ENCODE assay signal across 16 mouse cellular contexts in the genomic region with DNA sequence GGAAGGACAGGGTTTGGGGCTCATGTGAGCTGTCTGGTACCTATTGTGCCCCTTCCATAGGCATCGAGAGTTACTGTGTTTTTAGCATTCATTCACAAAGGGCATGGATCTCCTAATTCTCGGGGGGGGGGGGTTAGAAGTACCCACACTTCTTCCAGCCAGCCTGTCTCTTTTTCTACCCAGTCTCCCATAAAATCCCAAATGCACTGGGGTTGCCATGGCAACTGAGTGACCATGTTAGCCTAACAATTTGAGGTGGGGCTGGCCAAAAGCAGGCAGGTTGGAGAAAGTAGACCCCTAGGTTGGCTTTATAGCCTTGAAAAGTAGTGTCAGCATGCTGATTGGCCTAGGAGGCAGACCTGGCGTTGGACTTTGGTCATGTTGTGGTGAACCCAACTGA. TPM values are rescaled to one million over a fixed set of nuclear protein-coding genes. Genes with fewer than 3 reads are reported as not detected.
A peak's percentile ranks its signal among the peaks of the same experiment; 100 is the strongest.
DNase-seq lines count a peak whose midpoint lies in the region; ATAC-seq and TF ChIP-seq lines count a peak whose summit lies in the region.
"Had no signal": no experiment of that assay in that cellular context is flagged by ENCODE, and none has a peak within 500 bp of the region (broad histone marks: within the 10 kb centered on the region; RNA-seq: fewer than 3 reads in every experiment).

No protein-coding gene starts in this region.

- peak overlapping the region; percentile 72 for H3K27ac ChIP-seq in forebrain, embryonic 10.5 days
- H3K27ac ChIP-seq in forebrain, postnatal 0 days (ENCODE audit: low read depth, low read length), result no peak overlapping the region
- H3K27ac ChIP-seq in midbrain, embryonic 16.5 days (ENCODE audit: low read length), result peak overlapping the region; percentile 15
- H3K27ac ChIP-seq in midbrain, embryonic 14.5 days (replicated peaks; ENCODE audit: low read depth, low read length), result no peak overlapping the region
- peak overlapping the region; percentile 71 for H3K27ac ChIP-seq in limb, embryonic 10.5 days
- H3K27ac ChIP-seq: layer of hippocampus, adult 2 months; liver, embryonic 15.5 days; midbrain, embryonic 12.5 days had no signal

- no peak for ATAC-seq in forebrain, postnatal 0 days
- no peak for ATAC-seq in midbrain, embryonic 16.5 days
- no peak for ATAC-seq in midbrain, embryonic 14.5 days (ENCODE audit: low FRiP score, low TSS enrichment)

- no peak overlapping the region for H3K9ac ChIP-seq in forebrain, postnatal 0 days
- peak overlapping the region; percentile 20; the same call in 1 of the 2 replicates for H3K9ac ChIP-seq in midbrain, embryonic 16.5 days (ENCODE audit: low read depth, low read length)
- H3K9ac ChIP-seq in midbrain, embryonic 14.5 days (replicated peaks; ENCODE audit: low read length), result no peak overlapping the region
- H3K9ac ChIP-seq: liver, embryonic 15.5 days; midbrain, embryonic 12.5 days had no signal

- intact Hi-C loops in heart, postnatal 36 days (cut with DNase I), result no loop called here

- TF ChIP-seq CTCF in forebrain, postnatal 0 days (IDR thresholded peaks at IDR 0.05; ENCODE audit: low read depth), result no peak

- no peaks in the 10 kb centered on the region for H3K36me3 ChIP-seq in forebrain, embryonic 10.5 days (replicated peaks)
- H3K36me3 ChIP-seq in forebrain, postnatal 0 days (ENCODE audit: insufficient read depth), result no peaks in the 10 kb centered on the region
- no peaks in the 10 kb centered on the region for H3K36me3 ChIP-seq in midbrain, embryonic 16.5 days (ENCODE audit: control insufficient read depth, insufficient read depth, low read length)
- no peaks in the 10 kb centered on the region for H3K36me3 ChIP-seq in midbrain, embryonic 14.5 days (ENCODE audit: control insufficient read depth, insufficient read depth, low read length)
- H3K36me3 ChIP-seq in limb, embryonic 10.5 days, result no peaks in the 10 kb centered on the region
- H3K36me3 ChIP-seq: liver, embryonic 15.5 days; midbrain, embryonic 12.5 days had no signal

- peaks cover 48% of the 10 kb centered on the region for H3K4me1 ChIP-seq in forebrain, embryonic 10.5 days
- 0 out of 2 replicates have a peak, but pooled peaks cover 6% of the 10 kb centered on the region for H3K4me1 ChIP-seq in forebrain, postnatal 0 days (ENCODE audit: insufficient read depth)
- peaks cover 11% of the 10 kb centered on the region; the same call in 1 of the 2 replicates for H3K4me1 ChIP-seq in midbrain, embryonic 16.5 days (ENCODE audit: control insufficient read depth, insufficient read depth, low read length)
- peaks cover 8% of the 10 kb centered on the region; the same call in 1 of the 2 replicates for H3K4me1 ChIP-seq in midbrain, embryonic 14.5 days (ENCODE audit: control insufficient read depth, insufficient read depth, low read length)
- peaks cover 31% of the 10 kb centered on the region for H3K4me1 ChIP-seq in limb, embryonic 10.5 days
- H3K4me1 ChIP-seq: liver, embryonic 15.5 days had no signal

- no peaks in the 10 kb centered on the region for H3K9me3 ChIP-seq in forebrain, embryonic 10.5 days
- no peaks in the 10 kb centered on the region for H3K9me3 ChIP-seq in forebrain, postnatal 0 days (ENCODE audit: low read length)
- H3K9me3 ChIP-seq in midbrain, embryonic 16.5 days (replicated peaks; ENCODE audit: control insufficient read depth, low read length, poor library complexity, severe bottlenecking), result no peaks in the 10 kb centered on the region
- H3K9me3 ChIP-seq in midbrain, embryonic 14.5 days (ENCODE audit: control insufficient read depth, low read length), result no peaks in the 10 kb centered on the region
- no peaks in the 10 kb centered on the region for H3K9me3 ChIP-seq in limb, embryonic 10.5 days (replicated peaks)
- H3K9me3 ChIP-seq: liver, embryonic 15.5 days; midbrain, embryonic 12.5 days had no signal

- H3K4me3 ChIP-seq in forebrain, embryonic 10.5 days, result no peak overlapping the region
- H3K4me3 ChIP-seq in forebrain, postnatal 0 days (ENCODE audit: low read depth, low read length), result no peak overlapping the region
- H3K4me3 ChIP-seq in midbrain, embryonic 16.5 days (ENCODE audit: low read depth, low read length), result no peak overlapping the region
- H3K4me3 ChIP-seq in midbrain, embryonic 14.5 days (replicated peaks; ENCODE audit: low read depth, low read length), result no peak overlapping the region
- H3K4me3 ChIP-seq in limb, embryonic 10.5 days, result no peak overlapping the region
- H3K4me3 ChIP-seq: layer of hippocampus, adult 2 months; liver, embryonic 15.5 days; midbrain, embryonic 12.5 days had no signal

- no peak for DNase-seq in forebrain, embryonic 10.5 days (ENCODE audit: extremely low spot score, low spot score)
- no peak for DNase-seq in forebrain, postnatal 0 days
- no peak for DNase-seq in midbrain, embryonic 14.5 days
- DNase-seq in limb, embryonic 10.5 days (ENCODE audit: low spot score), result no peak
- DNase-seq in yolk sac, embryonic 10.5 days (ENCODE audit: low spot score), result peak; percentile 37
- DNase-seq in heart, postnatal 36 days, result no peak
- DNase-seq in frontal cortex, adult 2 months (ENCODE audit: extremely low spot score in 1 of 2, low spot score in 1 of 2), result no peak
- DNase-seq: cerebellum, adult 8-10 months; embryo, embryonic 11 days; gastrocnemius, postnatal 10 days had no signal

- 49% methylated on average over 3 of the region's 3 CpGs for WGBS in forebrain, embryonic 10.5 days
- WGBS in forebrain, postnatal 0 days, result 36% methylated on average over 3 of the region's 3 CpGs
- WGBS in midbrain, embryonic 16.5 days, result 41% methylated on average over 3 of the region's 3 CpGs
- WGBS in midbrain, embryonic 14.5 days, result 34% methylated on average over 3 of the region's 3 CpGs
- 78% methylated on average over 3 of the region's 3 CpGs for WGBS in limb, embryonic 10.5 days

- H3K27me3 ChIP-seq in forebrain, embryonic 10.5 days (ENCODE audit: poor library complexity, severe bottlenecking), result peaks cover 8% of the 10 kb centered on the region
- no peaks in the 10 kb centered on the region for H3K27me3 ChIP-seq in forebrain, postnatal 0 days (ENCODE audit: insufficient read depth, low read length)
- no peaks in the 10 kb centered on the region for H3K27me3 ChIP-seq in midbrain, embryonic 16.5 days (ENCODE audit: control insufficient read depth, insufficient read depth, low read depth, low read length)
- no peaks in the 10 kb centered on the region for H3K27me3 ChIP-seq in midbrain, embryonic 14.5 days (ENCODE audit: control insufficient read depth, insufficient read depth, low read length)
- H3K27me3 ChIP-seq in limb, embryonic 10.5 days (ENCODE audit: low read depth, poor library complexity, severe bottlenecking), result no peaks in the 10 kb centered on the region
- H3K27me3 ChIP-seq: liver, embryonic 15.5 days; midbrain, embryonic 12.5 days had no signal

- no peak overlapping the region for H3K4me2 ChIP-seq in forebrain, postnatal 0 days (ENCODE audit: low read depth)
- H3K4me2 ChIP-seq in midbrain, embryonic 16.5 days (ENCODE audit: low read length), result no peak overlapping the region
- H3K4me2 ChIP-seq in midbrain, embryonic 14.5 days (ENCODE audit: low read length), result no peak overlapping the region
- H3K4me2 ChIP-seq: liver, embryonic 15.5 days; midbrain, embryonic 12.5 days had no signal

RNA-seq across cellular contexts. Expression of a gene that starts 8.8 kb away (rescaled TPM):
- polyA plus RNA-seq in forebrain, embryonic 10.5 days (2016; fragmentation: Nextera tagmentation; extraction: Ambion mirVana), result 2.3 and 2.4 TPM in 2 replicates
- 21.8 and 29.7 TPM in 2 replicates for total RNA-seq in forebrain, postnatal 0 days (2014; rRNA removed)
- polyA plus RNA-seq in forebrain, postnatal 0 days (2015; fragmentation: Nextera tagmentation; extraction: Ambion mirVana), result 6.8 and 7.5 TPM in 2 replicates
- polyA plus RNA-seq in midbrain, embryonic 16.5 days (2015; fragmentation: Nextera tagmentation; extraction: Ambion mirVana), result 8.6 and 10.5 TPM in 2 replicates
- polyA plus RNA-seq in midbrain, embryonic 14.5 days (2014; fragmentation: Nextera tagmentation; extraction: Ambion mirVana), result 4.3 and 4.4 TPM in 2 replicates
- polyA plus RNA-seq in limb, embryonic 10.5 days (2016; fragmentation: Nextera tagmentation; extraction: Ambion mirVana), result 3.9 and 10.2 TPM in 2 replicates
- 1 to 10 TPM; 7.4 to 8.5 TPM for total RNA-seq in heart, postnatal 36 days (2021)
- polyA plus RNA-seq in frontal cortex, adult 2 months (2012; rRNA removed), result 40.4 and 40.6 TPM in 2 replicates
- total RNA-seq: CH12.LX; neutrophil, adult 5-6 weeks had no signal

RNA-seq across cellular contexts. Expression of a gene that starts 45.9 kb away (rescaled TPM):
- 69.8 and 70.4 TPM in 2 replicates for polyA plus RNA-seq in forebrain, embryonic 10.5 days (2016; fragmentation: Nextera tagmentation; extraction: Ambion mirVana)
- total RNA-seq in forebrain, postnatal 0 days (2014; rRNA removed), result 51.6 and 52.9 TPM in 2 replicates
- polyA plus RNA-seq in forebrain, postnatal 0 days (2015; fragmentation: Nextera tagmentation; extraction: Ambion mirVana), result 58.5 and 60.7 TPM in 2 replicates
- 62.1 and 62.3 TPM in 2 replicates for polyA plus RNA-seq in midbrain, embryonic 16.5 days (2015; fragmentation: Nextera tagmentation; extraction: Ambion mirVana)
- 68.8 and 71.6 TPM in 2 replicates for polyA plus RNA-seq in midbrain, embryonic 14.5 days (2014; fragmentation: Nextera tagmentation; extraction: Ambion mirVana)
- 71.4 and 73.4 TPM in 2 replicates for polyA plus RNA-seq in limb, embryonic 10.5 days (2016; fragmentation: Nextera tagmentation; extraction: Ambion mirVana)
- total RNA-seq in heart, postnatal 36 days (2021), result 10 to 100 TPM; 37.5 to 37.6 TPM
- 73.5 and 75.2 TPM in 2 replicates for polyA plus RNA-seq in frontal cortex, adult 2 months (2012; rRNA removed)

Comparison
In these comparisons a context has a peak if more than half of its experiments do, and no peak if none do; other contexts are left out.
1. H3K27ac ChIP-seq: peak in forebrain, embryonic 10.5 days (single experiment), midbrain, embryonic 16.5 days (single experiment) and limb, embryonic 10.5 days (single experiment); none in forebrain, postnatal 0 days (single experiment) and midbrain, embryonic 14.5 days (single experiment).